Mouse (Mus musculus): ENCODE measurements around the gene Dda1. TPM values are rescaled to one million over a fixed set of nuclear protein-coding genes. Genes with fewer than 3 reads are reported as not detected.

The Dda1 gene
- total and polyA plus RNA-seq, 2 experiments from 2014 or later, result 66.4 to 73.5 TPM

DNA sequence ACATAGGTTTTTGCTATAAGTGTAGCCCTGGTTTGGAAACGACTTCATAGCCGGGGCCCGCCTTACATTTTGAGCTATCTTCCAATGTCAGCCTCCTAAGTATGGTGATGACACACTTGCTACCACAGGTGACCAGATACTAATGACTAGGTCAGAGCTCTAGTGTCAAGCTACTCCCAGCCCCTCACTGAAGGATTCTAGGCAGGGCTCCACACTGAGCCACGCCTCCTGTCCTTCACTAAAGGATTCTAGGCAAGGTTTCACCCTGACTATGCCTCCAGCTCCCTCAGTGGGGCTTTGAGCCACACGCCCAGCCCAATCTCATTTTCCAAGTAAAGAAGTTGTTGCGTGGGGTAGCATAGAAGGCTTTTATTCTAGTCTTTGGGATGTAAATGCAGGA lies 8.3 kb upstream of the Dda1 start:
- H3K4me3 ChIP-seq (ENCODE audit: low read depth, low read length), result no peak overlapping the region
- no peak overlapping the region for H3K27ac ChIP-seq (ENCODE audit: low read depth)
- no peak for ATAC-seq (ENCODE audit: insufficient read depth, low read depth)
- no peaks in the 10 kb centered on the region for H3K9me3 ChIP-seq (replicated peaks; ENCODE audit: control insufficient read depth, low read length)
- 93% methylated on average over 6 of the region's 6 CpGs for WGBS
- H3K36me3 ChIP-seq (replicated peaks; ENCODE audit: control insufficient read depth, insufficient read depth, low read length), result peaks cover 23% of the 10 kb centered on the region
- H3K4me2 ChIP-seq (ENCODE audit: low read depth, low read length), result no peak overlapping the region
- H3K9ac ChIP-seq (replicated peaks; ENCODE audit: low read depth, low read length), result no peak overlapping the region
- no peak for DNase-seq (ENCODE audit: low spot score)
- no peaks in the 10 kb centered on the region for H3K27me3 ChIP-seq (ENCODE audit: control insufficient read depth, insufficient read depth, low read length)
- peaks cover 7% of the 10 kb centered on the region; the same call in 1 of the 2 replicates for H3K4me1 ChIP-seq (ENCODE audit: control insufficient read depth, insufficient read depth)
- no peak for TF ChIP-seq CTCF (IDR thresholded peaks at IDR 0.05; ENCODE audit: low read depth)
- TF ChIP-seq EP300 (IDR thresholded peaks at IDR 0.05; ENCODE audit: low read depth), result no peak

DNA sequence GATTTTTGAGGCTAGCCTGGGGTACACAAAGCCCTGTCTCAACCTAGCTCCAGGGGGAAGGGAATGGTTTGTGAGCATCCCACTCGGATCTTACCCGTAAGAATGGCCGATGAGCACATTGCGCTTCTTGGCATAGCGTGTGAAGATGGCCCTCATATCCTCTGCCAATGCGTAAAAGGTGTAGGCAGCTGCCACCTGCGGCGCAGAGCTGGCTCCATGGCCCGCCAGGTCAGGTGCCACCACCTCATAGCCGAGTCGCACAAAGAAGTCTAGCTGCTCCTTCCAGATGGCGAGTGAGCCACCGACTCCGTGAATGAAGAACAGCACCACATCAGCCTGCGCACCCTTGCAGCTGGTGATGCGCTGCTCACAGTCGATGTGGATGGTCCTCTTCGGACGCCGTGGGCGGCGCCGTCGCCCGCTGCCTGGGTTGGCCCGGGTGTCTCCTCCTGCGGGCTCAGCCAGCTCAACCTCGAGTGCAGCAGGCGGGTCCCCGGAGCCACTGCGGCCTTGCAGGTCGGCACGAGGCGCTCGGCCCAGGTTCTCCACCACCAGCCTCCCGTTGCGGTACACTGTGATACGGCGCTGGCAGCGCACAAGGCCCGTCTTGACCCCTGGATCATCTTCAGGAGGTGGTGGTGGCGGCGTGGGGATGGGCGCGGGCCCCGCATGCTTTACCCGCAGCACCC lies 7.7 kb upstream of the Dda1 start:
- H3K4me3 ChIP-seq (ENCODE audit: low read depth, low read length), result no peak overlapping the region
- H3K9ac ChIP-seq (replicated peaks; ENCODE audit: low read depth, low read length), result no peak overlapping the region
- H3K27me3 ChIP-seq (ENCODE audit: control insufficient read depth, insufficient read depth, low read length), result no peaks in the 10 kb centered on the region
- DNase-seq (ENCODE audit: low spot score) (no peak), ATAC-seq (ENCODE audit: insufficient read depth, low read depth) (no peak)
- peaks cover 23% of the 10 kb centered on the region for H3K36me3 ChIP-seq (replicated peaks; ENCODE audit: control insufficient read depth, insufficient read depth, low read length)
- no peaks in the 10 kb centered on the region for H3K9me3 ChIP-seq (replicated peaks; ENCODE audit: control insufficient read depth, low read length)
- no peak for TF ChIP-seq CTCF (IDR thresholded peaks at IDR 0.05; ENCODE audit: low read depth)
- TF ChIP-seq EP300 (IDR thresholded peaks at IDR 0.05; ENCODE audit: low read depth), result no peak
- H3K27ac ChIP-seq (ENCODE audit: low read depth), result no peak overlapping the region
- WGBS, result 79% methylated on average over 38 of the region's 47 CpGs
- peaks cover 10% of the 10 kb centered on the region; the same call in 1 of the 2 replicates for H3K4me1 ChIP-seq (ENCODE audit: control insufficient read depth, insufficient read depth)
- no peak overlapping the region for H3K4me2 ChIP-seq (ENCODE audit: low read depth, low read length)

DNA sequence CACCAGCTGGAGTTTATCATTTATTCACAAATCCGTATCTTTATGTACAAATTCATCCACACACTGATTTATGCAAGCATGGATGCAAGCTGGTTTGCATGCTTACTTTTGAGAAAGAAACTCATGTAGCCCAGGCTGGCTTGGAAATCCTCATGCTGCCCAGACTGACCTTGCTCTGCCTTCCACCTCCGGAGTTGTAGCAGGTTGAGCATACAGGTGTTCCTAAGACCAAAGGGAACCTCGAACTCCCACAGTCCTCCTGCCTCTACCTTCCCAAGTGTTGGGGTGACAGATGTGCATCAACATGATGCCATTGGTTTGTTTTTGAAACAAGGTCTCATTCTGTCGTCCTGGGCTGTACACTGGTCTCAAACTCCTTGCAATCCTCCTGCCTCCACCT lies 6.8 kb upstream of the Dda1 start:
- H3K4me2 ChIP-seq (ENCODE audit: low read depth, low read length), result peak overlapping the region; percentile 87; the same call in 1 of the 2 replicates
- peaks cover 23% of the 10 kb centered on the region for H3K36me3 ChIP-seq (replicated peaks; ENCODE audit: control insufficient read depth, insufficient read depth, low read length)
- H3K27me3 ChIP-seq (ENCODE audit: control insufficient read depth, insufficient read depth, low read length), result no peaks in the 10 kb centered on the region
- TF ChIP-seq EP300 (IDR thresholded peaks at IDR 0.05; ENCODE audit: low read depth), result no peak
- TF ChIP-seq CTCF (IDR thresholded peaks at IDR 0.05; ENCODE audit: low read depth), result no peak
- no peak overlapping the region for H3K9ac ChIP-seq (replicated peaks; ENCODE audit: low read depth, low read length)
- no peaks in the 10 kb centered on the region for H3K9me3 ChIP-seq (replicated peaks; ENCODE audit: control insufficient read depth, low read length)
- H3K4me3 ChIP-seq (ENCODE audit: low read depth, low read length), result no peak overlapping the region
- peaks cover 10% of the 10 kb centered on the region; the same call in 1 of the 2 replicates for H3K4me1 ChIP-seq (ENCODE audit: control insufficient read depth, insufficient read depth)
- peak overlapping the region; percentile 47; the same call in 1 of the 2 replicates for H3K27ac ChIP-seq (ENCODE audit: low read depth)
- 79% methylated on average over 4 of the region's 4 CpGs for WGBS
- ATAC-seq (ENCODE audit: insufficient read depth, low read depth) (no peak), DNase-seq (ENCODE audit: low spot score) (no peak)

DNA sequence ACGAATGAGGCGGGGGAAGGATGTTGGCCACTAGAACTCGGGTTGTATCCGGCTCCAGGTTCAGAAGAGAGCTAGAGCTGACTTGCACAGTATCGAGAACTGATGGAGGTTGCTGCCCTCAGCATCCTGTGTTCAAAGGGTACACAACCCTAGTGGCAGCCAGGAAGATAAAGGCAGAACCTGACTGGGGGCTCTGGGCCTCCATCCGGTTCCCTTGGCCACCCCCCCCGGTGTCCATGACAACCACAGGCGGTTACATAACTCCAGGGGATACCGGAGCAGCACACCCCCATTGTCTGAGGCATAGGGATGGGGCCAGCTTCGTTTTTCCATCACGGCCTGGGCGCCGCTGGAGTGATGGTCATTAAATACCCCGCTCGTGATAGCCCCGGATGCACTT lies 6.2 kb upstream of the Dda1 start:
- Histone ChIP-seq H3K9me3 (replicated peaks; ENCODE audit: control insufficient read depth, low read length) (no peaks in the 10 kb centered on the region), H3K9ac (replicated peaks; ENCODE audit: low read depth, low read length) (peak overlapping the region; percentile 50), H3K4me3 (ENCODE audit: low read depth, low read length) (peak overlapping the region; percentile 75), H3K27me3 (ENCODE audit: control insufficient read depth, insufficient read depth, low read length) (no peaks in the 10 kb centered on the region), H3K36me3 (replicated peaks; ENCODE audit: control insufficient read depth, insufficient read depth, low read length) (peaks cover 21% of the 10 kb centered on the region), H3K4me1 (ENCODE audit: control insufficient read depth, insufficient read depth) (peaks cover 10% of the 10 kb centered on the region; the same call in 1 of the 2 replicates), H3K27ac (ENCODE audit: low read depth) (peak overlapping the region; percentile 93), H3K4me2 (ENCODE audit: low read depth, low read length) (peak overlapping the region; percentile 87)
- peak; percentile 21 for DNase-seq (ENCODE audit: low spot score)
- WGBS, result 11% methylated on average over 16 of the region's 16 CpGs
- ATAC-seq (ENCODE audit: insufficient read depth, low read depth), result no peak
- TF ChIP-seq CTCF (IDR thresholded peaks at IDR 0.05; ENCODE audit: low read depth), result no peak
- no peak for TF ChIP-seq EP300 (IDR thresholded peaks at IDR 0.05; ENCODE audit: low read depth)

DNA sequence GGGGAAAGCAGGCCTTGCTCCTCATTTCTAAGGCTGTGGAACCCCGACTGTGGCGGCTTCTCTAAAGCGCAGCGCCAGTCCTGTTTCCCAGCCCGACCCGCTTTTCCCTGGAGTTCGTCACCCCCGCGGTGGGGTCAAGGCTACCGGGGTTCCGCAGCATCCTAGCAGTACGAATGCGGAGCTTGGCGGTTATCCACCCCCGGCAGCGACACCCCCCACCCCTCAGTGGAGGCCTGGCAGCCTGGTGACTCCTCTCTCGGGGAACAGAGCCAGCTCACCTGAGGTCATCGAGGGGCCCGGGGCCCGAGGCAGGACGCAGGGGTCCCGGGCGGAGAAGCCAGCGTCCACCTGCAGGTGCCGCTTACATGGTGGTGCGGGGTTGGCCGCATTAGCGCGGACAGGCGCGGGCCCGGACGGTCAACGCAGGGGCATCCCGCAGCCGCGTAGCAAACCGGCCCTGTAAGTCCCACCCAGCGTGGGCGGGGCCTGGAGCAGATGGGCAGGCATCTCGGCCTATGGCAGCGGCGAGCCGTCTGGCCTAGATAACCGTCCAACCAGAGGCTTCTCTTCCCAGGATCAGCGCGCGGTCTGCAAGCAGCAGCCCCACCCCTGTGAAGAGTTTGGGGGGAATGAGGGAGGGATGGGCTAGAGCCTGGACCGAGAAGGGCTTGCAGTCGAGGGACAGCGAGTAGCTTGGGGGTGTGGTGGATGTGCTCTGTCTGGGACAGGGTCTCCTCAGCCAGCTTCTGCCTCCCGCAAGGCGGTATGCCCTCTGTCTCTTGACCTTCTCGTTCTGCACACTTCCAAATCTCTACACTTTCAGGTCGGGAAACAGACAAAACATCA lies 5.6 kb upstream of the Dda1 start, which contains the start of gene Abhd8:
Gene Abhd8, minus strand, starts transcription at position 468 of the 846 bp plus-strand sequence.
- Histone ChIP-seq H3K9me3 (replicated peaks; ENCODE audit: control insufficient read depth, low read length) (no peaks in the 10 kb centered on the region), H3K27me3 (ENCODE audit: control insufficient read depth, insufficient read depth, low read length) (no peaks in the 10 kb centered on the region), H3K36me3 (replicated peaks; ENCODE audit: control insufficient read depth, insufficient read depth, low read length) (peaks cover 17% of the 10 kb centered on the region; the same call in 1 of the 2 replicates), H3K9ac (replicated peaks; ENCODE audit: low read depth, low read length) (peak within 1 kb of the TSS; percentile 50), H3K4me3 (ENCODE audit: low read depth, low read length) (peak within 1 kb of the TSS; percentile 75), H3K27ac (ENCODE audit: low read depth) (peak within 1 kb of the TSS; percentile 93), H3K4me1 (ENCODE audit: control insufficient read depth, insufficient read depth) (peaks cover 10% of the 10 kb centered on the region; the same call in 1 of the 2 replicates), H3K4me2 (ENCODE audit: low read depth, low read length) (peak within 1 kb of the TSS; percentile 87)
- TF ChIP-seq CTCF (IDR thresholded peaks at IDR 0.05; ENCODE audit: low read depth), result no peak
- DNase-seq (ENCODE audit: low spot score), result peak; percentile 85
- ATAC-seq (ENCODE audit: insufficient read depth, low read depth), result peak; percentile 59
- under 1% methylated on average over 55 of the region's 55 CpGs for WGBS

Measured in heart, postnatal 0 days (tissue).